Mouse (Mus musculus) neural tube, postnatal 0 days (tissue): ENCODE measurements around the gene Saxo2. TPM values are rescaled to one million over a fixed set of nuclear protein-coding genes. Genes with fewer than 3 reads are reported as not detected.

Source experiments
- polyA plus RNA-seq: library from polyadenylated mRNA; unstranded; fragments of >200 nt; fragmentation: Nextera tagmentation; extraction: Ambion mirVana; gene quantifications from 2 replicates; pipeline ENCODE4 v1.2.1, GENCODE M21; 2015

Gene Saxo2
- 47.2 and 51.9 TPM in 2 replicates for polyA plus RNA-seq

DNA sequence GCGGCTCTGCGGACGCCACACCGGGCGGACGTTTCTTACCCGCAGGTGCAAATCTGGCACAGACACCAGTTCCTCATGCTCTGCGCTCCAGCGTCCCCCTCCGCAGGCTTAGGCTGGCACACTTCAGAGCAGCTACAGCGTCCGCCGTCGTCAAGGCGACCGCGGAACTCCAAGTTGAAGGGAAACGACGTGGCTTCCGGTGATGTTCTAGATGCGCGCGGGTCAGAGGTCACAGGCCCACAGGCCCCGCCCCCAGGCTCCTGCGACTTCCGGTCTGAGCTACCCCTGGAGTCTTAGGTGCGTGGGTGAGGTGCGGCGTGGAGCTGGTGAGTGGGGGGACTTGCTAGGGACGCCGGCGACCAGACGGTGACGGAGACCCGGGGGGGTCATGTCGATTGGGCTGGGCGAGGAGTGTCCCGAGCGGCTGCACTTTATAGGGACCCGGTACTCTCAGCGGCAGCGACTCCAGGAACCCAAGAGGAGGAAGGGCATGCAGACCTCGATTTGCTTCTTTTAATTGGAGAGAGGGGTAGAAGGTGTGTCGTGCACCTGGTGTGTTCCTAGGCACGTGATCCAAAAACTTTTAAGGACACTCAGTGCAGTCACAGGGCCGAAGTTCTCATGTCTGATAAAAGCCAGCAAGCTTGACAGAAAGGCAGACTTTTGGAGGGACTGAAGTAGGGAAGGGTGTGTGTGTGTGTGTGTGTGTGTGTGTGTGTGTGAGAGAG lies at the start of gene Saxo2, which contains the start of gene Efl1:
Gene Saxo2 (minus strand): TSS at position 176 of the 728 bp plus-strand sequence.
Gene Efl1 (plus strand): TSS at position 262 of the 728 bp plus-strand sequence.

Other genes starting within 250 kb of the Saxo2 start
- 19.8 and 20.0 TPM in 2 replicates for gene Efl1, start 86 bp upstream of the Saxo2 start, polyA plus RNA-seq
- 11.4 and 13.9 TPM in 2 replicates for gene Mex3b, start 218.8 kb upstream of the Saxo2 start, polyA plus RNA-seq